Mouse (Mus musculus): ENCODE measurements around the gene Itgb5. TPM values are rescaled to one million over a fixed set of nuclear protein-coding genes. Genes with fewer than 3 reads are reported as not detected.

The Itgb5 gene
- total and polyA plus RNA-seq, 3 experiments: 0.85 to 20.1 (median 1.8) TPM

DNA sequence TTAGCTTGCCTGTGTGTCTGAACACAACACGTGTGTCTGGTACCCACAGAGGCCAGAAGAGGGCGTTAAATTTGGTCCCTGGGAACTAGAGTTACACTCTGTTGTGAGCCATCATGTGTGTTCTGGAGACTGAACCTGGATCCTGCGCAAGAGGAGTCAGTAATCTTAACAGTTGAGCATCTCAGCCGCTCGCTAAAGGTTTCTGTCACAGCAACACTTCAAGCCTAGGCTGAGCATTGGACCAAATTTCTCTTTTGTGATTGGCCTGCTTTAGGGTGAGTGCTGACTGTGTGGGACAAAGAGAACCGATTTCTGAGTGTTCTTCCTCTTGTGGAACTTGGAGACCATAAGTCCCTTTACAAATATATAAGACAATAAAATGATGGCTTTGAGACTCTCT lies 120.9 kb downstream of the Itgb5 start:
- Histone ChIP-seq H3K4me2 (ENCODE audit: insufficient read depth, low read depth, poor library complexity, severe bottlenecking) (no peak overlapping the region), H3K4me1 (ENCODE audit: control insufficient read depth in 1 of 2, insufficient read depth in 2 of 2) (peaks cover 4 to 26% of the 10 kb centered on the region in 2 experiments), H3K79me2 (replicated peaks; ENCODE audit: control insufficient read depth, extremely low read depth, insufficient read depth, poor library complexity, severe bottlenecking) (no peaks in the 10 kb centered on the region; the same call in 1 of the 2 replicates), H3K9ac (ENCODE audit: insufficient read depth, low read depth) (no peak overlapping the region), H3K27me3 (replicated peaks) (no peaks in the 10 kb centered on the region), H3K27ac (ENCODE audit: insufficient read depth, low read depth) (no peak overlapping the region), H3K4me3 (replicated peaks in 1 of 3; ENCODE audit: low read depth in 2 of 3, low read length in 2 of 3, poor library complexity in 1 of 3) (no peak overlapping the region), H3K36me3 (replicated peaks in 1 of 2; ENCODE audit: control insufficient read depth in 1 of 2, insufficient read depth in 1 of 2, low read length in 1 of 2) (peaks cover 19 to 42% of the 10 kb centered on the region in 2 experiments), H3K9me3 (replicated peaks; ENCODE audit: low read length) (no peaks in the 10 kb centered on the region)
- dilution Hi-C loops (cut with MboI; ENCODE audit: extremely low pct_ligation_motif_present, extremely low pct_unique_long_range_greater_than_20kb, low sequenced_read_pairs) (no loop called here), in situ Hi-C loops (cut with MboI; ENCODE audit: low pct_ligation_motif_present, low pct_unique_long_range_greater_than_20kb, low sequenced_read_pairs) (loop anchor here (5.0 to 25.0 kb wide), 4 partner anchors 123 to 763 kb away; partner anchors contain the start of genes Itgb5 and Osbpl11)
- no peak for TF ChIP-seq POLR2AphosphoS2 (IDR thresholded peaks at IDR 0.05; ENCODE audit: low read depth, low read length)
- no peak for TF ChIP-seq RCOR1 (conservative IDR thresholded peaks at IDR 0.05; ENCODE audit: low read depth, low read length)
- no peak for TF ChIP-seq CHD1 (IDR thresholded peaks at IDR 0.05; ENCODE audit: low read depth, low read length)
- no peak for TF ChIP-seq MEF2A (IDR thresholded peaks at IDR 0.05; ENCODE audit: borderline replicate concordance, low read depth, low read length)
- DNase-seq (ENCODE audit: extremely low read depth): no peak

DNA sequence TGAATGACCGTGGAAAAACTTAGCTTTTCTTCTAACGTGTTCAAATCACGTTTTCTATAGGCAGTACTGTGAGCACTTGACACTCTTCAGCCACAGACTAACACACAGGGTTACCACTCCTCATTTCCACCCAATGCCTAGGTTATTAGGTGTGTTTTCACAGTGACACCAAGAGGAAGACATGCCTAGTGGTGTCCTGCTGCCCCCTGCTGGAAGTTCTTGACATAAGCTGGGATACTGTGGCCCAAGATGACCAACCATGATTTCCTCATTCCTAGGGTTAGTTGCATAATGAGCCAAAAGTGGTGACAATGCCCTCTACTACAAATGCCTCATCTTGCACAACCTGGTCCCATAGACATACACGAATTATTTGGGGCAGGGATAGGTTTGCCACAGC lies 121.4 kb downstream of the Itgb5 start:
- Histone ChIP-seq H3K27me3 (replicated peaks) (no peaks in the 10 kb centered on the region), H3K4me2 (ENCODE audit: insufficient read depth, low read depth, poor library complexity, severe bottlenecking) (no peak overlapping the region), H3K36me3 (replicated peaks in 1 of 2; ENCODE audit: control insufficient read depth in 1 of 2, insufficient read depth in 1 of 2, low read length in 1 of 2) (peaks cover 23 to 47% of the 10 kb centered on the region in 2 experiments), H3K4me3 (replicated peaks in 1 of 3; ENCODE audit: low read depth in 2 of 3, low read length in 2 of 3, poor library complexity in 1 of 3) (no peak overlapping the region), H3K4me1 (ENCODE audit: control insufficient read depth in 1 of 2, insufficient read depth in 2 of 2) (peaks cover 4 to 26% of the 10 kb centered on the region in 2 experiments), H3K27ac (ENCODE audit: insufficient read depth, low read depth) (no peak overlapping the region), H3K9ac (ENCODE audit: insufficient read depth, low read depth) (no peak overlapping the region), H3K79me2 (replicated peaks; ENCODE audit: control insufficient read depth, extremely low read depth, insufficient read depth, poor library complexity, severe bottlenecking) (no peaks in the 10 kb centered on the region; the same call in 1 of the 2 replicates), H3K9me3 (replicated peaks; ENCODE audit: low read length) (no peaks in the 10 kb centered on the region)
- dilution Hi-C loops (cut with MboI; ENCODE audit: extremely low pct_ligation_motif_present, extremely low pct_unique_long_range_greater_than_20kb, low sequenced_read_pairs): no loop called here
- TF ChIP-seq RAD21 (IDR thresholded peaks at IDR 0.05; ENCODE audit: low read depth, low read length): peak; percentile 93
- TF ChIP-seq MAZ (IDR thresholded peaks at IDR 0.05; ENCODE audit: low read depth, low read length): peak; percentile 52; the same call in 1 of the 2 replicates
- no peak for TF ChIP-seq E2F4 (IDR thresholded peaks at IDR 0.05; ENCODE audit: insufficient replicate concordance, low read depth, low read length)
- TF ChIP-seq ZC3H11A (IDR thresholded peaks at IDR 0.05; ENCODE audit: low read depth, low read length): peak; percentile 23; the same call in 1 of the 2 replicates
- TF ChIP-seq ZKSCAN1 (IDR thresholded peaks at IDR 0.05; ENCODE audit: borderline replicate concordance, low read depth, low read length): no peak
- TF ChIP-seq SMC3 (IDR thresholded peaks at IDR 0.05; ENCODE audit: low read depth, low read length): peak; percentile 93
- peak; percentile 95 to 97 for TF ChIP-seq CTCF (conservative IDR thresholded peaks at IDR 0.05 in 1 of 2, IDR thresholded peaks at IDR 0.05 in 1 of 2; ENCODE audit: low read depth in 2 of 2, low read length in 2 of 2)
- no peak for TF ChIP-seq IRF4 (IDR thresholded peaks at IDR 0.05; ENCODE audit: low read depth, low read length)
- TF ChIP-seq NELFE (IDR thresholded peaks at IDR 0.05; ENCODE audit: low read depth, low read length): peak; percentile 28; the same call in 1 of the 2 replicates
- TF ChIP-seq ELF1 (IDR thresholded peaks at IDR 0.05; ENCODE audit: low read depth, low read length): 0 out of 2 replicates have a peak, but pooled peaks have one; percentile 13
- no peak for TF ChIP-seq POLR2A (IDR thresholded peaks at IDR 0.05; ENCODE audit: low read depth, low read length)
- in situ Hi-C loops (cut with MboI; ENCODE audit: low pct_ligation_motif_present, low pct_unique_long_range_greater_than_20kb, low sequenced_read_pairs): loop anchor here (5.0 to 25.0 kb wide), 4 partner anchors 124 to 764 kb away; partner anchors contain the start of genes Itgb5 and Osbpl11
- peak; percentile 88 for DNase-seq (ENCODE audit: extremely low read depth)

All from CH12.LX (cell line).